Mouse (Mus musculus) cortical plate, adult 2 months (tissue): Measurements from ENCODE around the gene Psme3.

Experiments used
- CTCF ChIP-seq: fragments of 200-500 bp; IDR thresholded peaks from 2 replicates; pipeline ENCODE4 v1.5.1; 2011; ENCODE audit warnings: mild to moderate bottlenecking, control low read depth, low read length; ENCODE audit not compliant: insufficient read depth; ENCODE audit errors: extremely low read depth
- POLR2A ChIP-seq: fragments of 200-500 bp; IDR thresholded peaks from 2 replicates; pipeline ENCODE4 v1.6.1; 2011; ENCODE audit warnings: mild to moderate bottlenecking, low read length, control low read depth; ENCODE audit not compliant: insufficient read depth; ENCODE audit errors: extremely low read depth

- TF ChIP-seq CTCF (0 out of 2 replicates have a peak, but pooled peaks have one; percentile 8), POLR2A (no peak)
Measured at GRCm38 (mm10) chr11:101300881-101301280, 15.1 kb upstream of the Psme3 start.
